Mouse (Mus musculus) stomach, embryonic 14.5 days (tissue): ENCODE results near the gene Pdcd2. TPM values are rescaled to one million over a fixed set of nuclear protein-coding genes. Genes with fewer than 3 reads are reported as not detected.

Experiments used
- ATAC-seq: fragments of 200-750 bp; cut with Nextera tagmentation; 2 replicates; pipeline ENCODE4 v1.8.0; 2017; ENCODE audit warnings: low read depth, moderate TSS enrichment; ENCODE audit not compliant: insufficient number of reproducible peaks, insufficient read depth, low FRiP score
- H3K27ac ChIP-seq: fragments of 300-500 bp; sonication (generic); 2 replicates; pipeline ENCODE4 v1.5.1; 2014; ENCODE audit warnings: mild to moderate bottlenecking, low read length, moderate library complexity, mixed read lengths
- H3K27me3 ChIP-seq: fragments of 300-500 bp; sonication (generic); 2 replicates; pipeline ENCODE4 v1.6.1; 2014; ENCODE audit warnings: low read length, control low read depth, mixed read lengths; ENCODE audit not compliant: control insufficient read depth, insufficient read depth
- H3K36me3 ChIP-seq: fragments of 300-500 bp; sonication (generic); 2 replicates; pipeline ENCODE4 v1.6.1; 2014; ENCODE audit warnings: mild to moderate bottlenecking, control low read depth, low read length, moderate library complexity, mixed read lengths; ENCODE audit not compliant: control insufficient read depth, insufficient read depth
- H3K4me1 ChIP-seq: fragments of 300-500 bp; sonication (generic); 2 replicates; pipeline ENCODE4 v1.6.1; 2014; ENCODE audit warnings: low read length, control low read depth, mixed read lengths; ENCODE audit not compliant: control insufficient read depth, insufficient read depth
- H3K4me2 ChIP-seq: fragments of 300-500 bp; sonication (generic); replicated peaks from 2 replicates; pipeline ENCODE4 v1.6.1; 2014; ENCODE audit warnings: low read depth, low read length, control low read depth
- H3K4me3 ChIP-seq: fragments of 300-500 bp; sonication (generic); 2 replicates; pipeline ENCODE4 v1.5.1; 2014; ENCODE audit warnings: low read depth, low read length, control low read depth
- H3K9ac ChIP-seq: fragments of 300-500 bp; sonication (generic); replicated peaks from 2 replicates; pipeline ENCODE4 v1.6.1; 2014; ENCODE audit warnings: low read depth, mild to moderate bottlenecking, control low read depth, low read length, moderate library complexity, mixed read lengths
- H3K9me3 ChIP-seq: fragments of 300-500 bp; sonication (generic); 2 replicates; pipeline ENCODE4 v1.6.1; 2016; ENCODE audit warnings: low read depth, low read length, control low read depth; ENCODE audit not compliant: control insufficient read depth
- WGBS: fragments of 180-500 bp; shearing (Covaris S2); extraction: QIAGEN DNeasy Blood & Tissue Kit; methylation state at CpG from one replicate; pipeline ENCODE4 v1.1.7; 2014; 5-methylcytosine and 5-hydroxymethylcytosine counted together
- polyA plus RNA-seq: library from polyadenylated mRNA; unstranded; fragments of >200 nt; fragmentation: Nextera tagmentation; extraction: Ambion mirVana; gene quantifications from 2 replicates; pipeline ENCODE4 v1.2.1, GENCODE M21; 2014

Gene Pdcd2
- polyA plus RNA-seq = 38.9 and 45.7 TPM in 2 replicates

GRCm38 (mm10) chr17:15526986-15527810, at the start of gene Pdcd2:
Gene Pdcd2 (minus strand): TSS chr17:15527301.
- Histone ChIP-seq H3K9ac (peak within 1 kb of the TSS; percentile 62), H3K36me3 (peaks cover 13% of the 10 kb centered on the region), H3K9me3 (no peaks in the 10 kb centered on the region), H3K4me1 (peaks cover 6% of the 10 kb centered on the region; the same call in 1 of the 2 replicates), H3K4me2 (peak within 1 kb of the TSS; percentile 74), H3K27me3 (no peaks in the 10 kb centered on the region), H3K4me3 (peak within 1 kb of the TSS; percentile 74), H3K27ac (peak within 1 kb of the TSS; percentile 80)
- WGBS = under 1% methylated on average over 52 of the region's 55 CpGs
- ATAC-seq = peak; percentile 100

GRCm38 (mm10) chr17:15575056-15575455, 48.0 kb upstream of the Pdcd2 start:
- no peak for ATAC-seq
- Histone ChIP-seq H3K4me1 (no peaks in the 10 kb centered on the region), H3K27ac (no peak overlapping the region), H3K4me3 (no peak overlapping the region), H3K4me2 (no peak overlapping the region), H3K9ac (no peak overlapping the region), H3K36me3 (no peaks in the 10 kb centered on the region), H3K9me3 (no peaks in the 10 kb centered on the region), H3K27me3 (no peaks in the 10 kb centered on the region)
- WGBS = 71% methylated on average over 1 of the region's 1 CpGs

GRCm38 (mm10) chr17:15566908-15567307, 39.8 kb upstream of the Pdcd2 start:
- Histone ChIP-seq H3K9ac (no peak overlapping the region), H3K27me3 (no peaks in the 10 kb centered on the region), H3K36me3 (no peaks in the 10 kb centered on the region), H3K4me1 (no peaks in the 10 kb centered on the region), H3K4me3 (no peak overlapping the region), H3K9me3 (no peaks in the 10 kb centered on the region), H3K27ac (no peak overlapping the region), H3K4me2 (no peak overlapping the region)
- WGBS = 75% methylated on average over 5 of the region's 5 CpGs
- no peak for ATAC-seq

- no peaks in the 10 kb centered on the region for H3K27me3 ChIP-seq
- peak overlapping the region; percentile 67 for H3K4me3 ChIP-seq
- H3K36me3 ChIP-seq = no peaks in the 10 kb centered on the region
- no peaks in the 10 kb centered on the region for H3K9me3 ChIP-seq
- 36% methylated on average over 12 of the region's 12 CpGs for whole genome bisulfite sequencing
- H3K9ac ChIP-seq = peak overlapping the region; percentile 49; the same call in 1 of the 2 replicates
- H3K27ac ChIP-seq = no peak overlapping the region
- H3K4me2 ChIP-seq = peak overlapping the region; percentile 70
- H3K4me1 ChIP-seq = no peaks in the 10 kb centered on the region
- no peak for ATAC-seq
Measured at GRCm38 (mm10) chr17:15564928-15565300, 37.8 kb upstream of the Pdcd2 start.

GRCm38 (mm10) chr17:15564014-15564927, 37.2 kb upstream of the Pdcd2 start, which contains the start of gene Prdm9:
Gene Prdm9 (minus strand): TSS chr17:15564354.
- under 1% methylated on average over 43 of the region's 43 CpGs for WGBS

GRCm38 (mm10) chr17:15559946-15560345, 32.8 kb upstream of the Pdcd2 start:
- no peak overlapping the region for H3K4me2 ChIP-seq
- H3K27ac ChIP-seq = no peak overlapping the region
- H3K4me3 ChIP-seq = no peak overlapping the region
- WGBS = 83% methylated on average over 2 of the region's 2 CpGs
- no peaks in the 10 kb centered on the region for H3K4me1 ChIP-seq
- H3K27me3 ChIP-seq = no peaks in the 10 kb centered on the region
- no peak overlapping the region for H3K9ac ChIP-seq
- H3K9me3 ChIP-seq = no peaks in the 10 kb centered on the region
- H3K36me3 ChIP-seq = no peaks in the 10 kb centered on the region
- ATAC-seq = no peak

More at GRCm38 (mm10) chr17:15564014-15564927, 37.2 kb upstream of the Pdcd2 start, which contains the start of gene Prdm9:
- Histone ChIP-seq H3K27me3 (no peaks in the 10 kb centered on the region), H3K4me1 (no peaks in the 10 kb centered on the region), H3K4me3 (peak within 1 kb of the TSS; percentile 67), H3K9me3 (no peaks in the 10 kb centered on the region), H3K9ac (peak within 1 kb of the TSS; percentile 49), H3K4me2 (peak within 1 kb of the TSS; percentile 85), H3K36me3 (no peaks in the 10 kb centered on the region), H3K27ac (peak within 1 kb of the TSS; percentile 89)
- ATAC-seq = peak; percentile 100

GRCm38 (mm10) chr17:15549713-15550112, 22.6 kb upstream of the Pdcd2 start:
- H3K9me3 ChIP-seq = no peaks in the 10 kb centered on the region
- no peaks in the 10 kb centered on the region for H3K36me3 ChIP-seq
- H3K27me3 ChIP-seq = no peaks in the 10 kb centered on the region
- no peak overlapping the region for H3K27ac ChIP-seq
- no peak overlapping the region for H3K9ac ChIP-seq
- no peaks in the 10 kb centered on the region for H3K4me1 ChIP-seq
- no peak overlapping the region for H3K4me3 ChIP-seq
- 53% methylated on average over 1 of the region's 1 CpGs for WGBS
- no peak overlapping the region for H3K4me2 ChIP-seq
- no peak for ATAC-seq

GRCm38 (mm10) chr17:15546440-15546839, 19.3 kb upstream of the Pdcd2 start:
- Histone ChIP-seq H3K4me2 (no peak overlapping the region), H3K36me3 (no peaks in the 10 kb centered on the region), H3K4me3 (no peak overlapping the region), H3K27ac (no peak overlapping the region), H3K9me3 (peaks cover 4% of the 10 kb centered on the region; the same call in 1 of the 2 replicates), H3K9ac (no peak overlapping the region), H3K27me3 (no peaks in the 10 kb centered on the region), H3K4me1 (no peaks in the 10 kb centered on the region)
- 74% methylated on average over 4 of the region's 4 CpGs for WGBS
- no peak for ATAC-seq
